Mouse (Mus musculus): ENCODE results near the gene Cmip.

Gene Cmip

DNA sequence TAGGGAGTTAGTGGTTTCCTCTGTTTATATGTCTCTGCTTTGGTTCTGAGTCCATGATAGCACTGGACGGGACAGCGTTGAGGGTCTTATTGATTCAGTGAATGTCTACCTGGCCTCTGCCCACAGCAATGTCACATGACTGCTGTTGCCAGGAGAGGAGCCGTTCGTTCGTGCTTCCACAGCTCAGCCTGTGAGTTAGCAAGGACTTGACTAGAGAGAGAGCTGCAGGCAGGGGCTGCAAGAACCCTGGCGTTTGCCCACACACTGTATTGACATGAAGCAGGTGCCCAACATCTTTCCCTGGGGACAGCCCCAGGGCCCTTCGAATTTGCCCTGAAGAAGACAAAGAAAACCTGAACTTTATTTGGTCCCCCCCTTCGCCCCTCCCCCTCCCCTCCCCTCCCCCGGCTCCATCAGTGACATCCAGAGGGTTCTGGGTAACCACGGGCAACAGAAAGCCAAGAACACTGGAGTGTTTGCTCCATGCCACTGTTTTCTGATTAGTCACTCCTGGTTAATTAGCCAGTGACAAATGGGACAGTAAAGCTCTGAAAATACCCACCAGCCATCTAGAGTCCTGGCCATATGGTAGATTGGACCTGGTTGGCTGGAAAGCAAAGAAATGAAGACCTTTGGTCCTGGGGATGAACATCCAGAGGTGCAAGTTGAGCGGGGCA, 92.0 kb downstream of the Cmip start:
- DNase-seq (ENCODE audit: low read depth) = no peak

DNA sequence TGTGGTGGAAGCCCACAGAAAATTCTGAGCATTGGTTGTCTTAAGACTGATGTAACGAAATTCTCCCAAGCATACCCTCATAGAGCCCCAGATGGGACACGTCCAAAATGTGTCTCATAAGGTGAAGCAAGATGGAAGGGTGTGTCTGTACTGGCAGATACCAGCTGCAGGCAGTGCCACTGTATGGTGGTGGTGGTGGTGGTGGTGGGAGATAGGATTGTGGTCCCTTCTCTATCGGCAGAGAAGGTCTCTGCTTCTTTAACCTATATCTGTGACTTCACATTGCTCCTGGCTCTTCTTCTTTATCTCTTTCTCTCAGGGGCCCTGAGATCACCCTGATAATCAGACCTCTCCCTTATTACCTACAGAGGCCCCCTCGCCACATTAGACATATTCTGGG, 92.7 kb downstream of the Cmip start:
- DNase-seq (ENCODE audit: low read depth) = no peak

DNA sequence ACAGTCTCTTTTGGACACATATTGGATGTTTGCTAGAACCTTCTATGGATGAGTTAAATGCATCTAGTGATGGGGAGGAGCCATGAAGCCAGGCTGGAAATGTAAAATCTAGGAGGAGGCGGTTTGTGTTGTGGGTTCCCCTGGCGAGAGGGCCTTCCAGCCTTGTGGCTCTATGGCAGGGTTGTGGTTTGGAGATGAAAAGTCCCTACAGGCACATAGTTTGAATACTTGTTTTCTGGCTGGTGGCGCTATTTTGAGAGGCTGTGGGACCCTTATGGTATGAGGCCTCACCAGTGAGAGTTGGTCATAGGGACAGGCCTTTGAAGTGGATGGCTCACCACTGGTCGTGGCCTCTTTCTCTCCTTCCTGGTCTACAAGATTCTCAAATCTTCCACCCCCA, 95.2 kb downstream of the Cmip start:
- no peak for DNase-seq (ENCODE audit: low read depth)

DNA sequence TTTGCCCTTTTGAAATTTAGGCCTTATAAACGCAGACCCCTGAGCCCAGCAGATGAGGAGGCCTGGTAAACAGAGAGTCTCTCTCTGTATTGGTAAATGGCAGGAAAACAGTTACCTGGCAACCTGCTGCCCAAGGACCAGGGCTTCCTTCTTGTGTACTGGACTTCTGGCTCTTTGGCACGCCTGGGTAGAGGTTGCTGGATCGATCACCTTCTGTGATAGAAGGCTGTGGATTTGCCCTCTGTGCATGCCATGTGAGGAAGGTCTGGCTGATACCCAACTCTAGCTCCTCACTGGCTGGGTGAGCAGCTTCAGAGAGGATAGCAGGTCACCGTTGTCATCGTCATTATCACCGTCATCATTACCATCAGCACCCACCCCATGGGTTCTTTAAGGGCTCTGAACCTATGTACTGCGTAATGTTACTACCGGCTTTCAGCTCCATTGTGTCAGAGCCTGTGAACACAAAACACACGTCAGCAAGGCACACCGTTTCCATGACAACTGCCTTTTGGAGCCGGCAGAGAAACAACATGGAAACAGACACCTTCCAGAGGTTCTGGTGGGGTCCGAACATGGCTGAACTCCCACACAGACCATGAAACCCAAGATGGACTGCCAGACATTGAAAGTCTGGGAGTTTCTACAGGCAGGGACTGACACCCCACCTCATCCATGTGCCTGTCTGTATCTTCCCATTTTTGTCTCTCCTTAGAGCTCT, 98.4 kb downstream of the Cmip start:
- no peak for DNase-seq (ENCODE audit: low read depth)

DNA sequence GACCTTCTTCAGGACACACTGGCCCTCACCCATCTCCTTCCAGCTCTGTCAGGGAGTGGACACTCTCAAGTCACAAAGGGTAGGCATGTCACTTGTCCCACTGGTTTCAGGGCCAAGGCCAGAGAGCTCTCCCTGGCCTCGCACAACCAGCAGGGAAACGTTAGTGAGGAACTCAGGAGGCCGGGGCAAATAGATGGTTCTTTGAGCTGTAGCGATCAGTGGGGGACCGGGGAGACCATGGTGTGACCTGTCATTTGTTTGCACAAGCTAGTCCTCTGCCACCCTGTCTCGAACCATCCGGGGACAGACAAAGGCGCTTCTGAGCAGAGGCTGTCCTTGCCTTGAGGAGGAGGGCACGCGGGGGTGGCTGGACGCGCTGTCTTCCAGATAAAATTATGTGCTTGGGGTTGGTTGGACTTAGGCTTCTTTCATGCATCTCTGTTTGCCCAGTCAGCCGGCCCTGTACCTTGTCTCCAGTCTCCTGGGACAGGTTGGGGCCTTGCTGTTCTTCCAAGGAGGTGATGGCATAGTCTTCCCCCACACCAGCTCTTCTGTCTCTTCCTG, 99.3 kb downstream of the Cmip start:
- no peak for DNase-seq (ENCODE audit: low read depth)

DNA sequence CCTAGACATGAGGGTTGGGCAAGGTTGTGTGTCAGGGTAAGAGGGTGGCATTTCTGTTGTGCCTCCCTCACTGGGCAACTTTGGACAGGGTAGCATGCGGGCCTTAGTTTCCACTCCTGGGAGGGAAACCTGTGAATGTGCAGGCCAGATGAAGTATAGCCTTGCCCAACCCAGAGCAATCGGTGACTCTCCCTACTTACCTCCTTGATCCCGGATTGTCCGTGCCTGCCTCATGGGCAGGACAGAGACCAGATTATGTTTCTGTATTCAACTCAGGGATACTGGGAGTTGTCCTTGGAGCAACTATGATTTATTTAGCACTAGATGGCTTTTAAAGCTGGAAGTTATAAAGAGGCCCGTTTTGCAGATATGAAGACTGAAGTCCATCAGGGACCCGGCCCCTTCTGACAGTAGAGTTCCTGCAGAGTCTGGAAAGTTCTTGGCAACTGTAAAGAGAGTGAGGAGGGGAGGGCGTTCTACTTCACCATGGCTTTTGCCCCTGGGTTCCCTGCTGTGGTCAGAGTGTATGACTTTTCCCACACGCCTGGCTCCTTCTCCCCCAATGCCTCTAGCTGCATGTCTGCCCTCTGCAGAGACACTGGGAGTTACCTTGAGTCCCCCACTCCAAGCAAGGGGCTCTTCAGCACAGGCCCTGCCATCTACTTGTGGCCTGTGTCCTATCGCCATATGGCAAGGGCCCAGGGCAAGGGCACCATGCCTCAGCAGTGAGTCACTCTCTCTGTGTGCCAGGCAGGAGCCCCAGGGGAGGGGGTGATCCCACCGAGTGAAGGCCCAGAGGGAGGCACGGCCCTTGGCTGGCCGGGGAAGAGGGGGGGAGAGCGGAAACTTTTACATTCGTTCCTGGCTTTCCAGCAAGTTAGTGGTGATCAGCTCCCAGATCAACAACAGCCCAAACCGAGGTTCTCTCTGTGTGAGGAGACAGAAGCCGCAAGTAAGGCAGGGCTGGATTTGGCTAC, 100.9 kb downstream of the Cmip start:
- DNase-seq (ENCODE audit: low read depth) = no peak

DNA sequence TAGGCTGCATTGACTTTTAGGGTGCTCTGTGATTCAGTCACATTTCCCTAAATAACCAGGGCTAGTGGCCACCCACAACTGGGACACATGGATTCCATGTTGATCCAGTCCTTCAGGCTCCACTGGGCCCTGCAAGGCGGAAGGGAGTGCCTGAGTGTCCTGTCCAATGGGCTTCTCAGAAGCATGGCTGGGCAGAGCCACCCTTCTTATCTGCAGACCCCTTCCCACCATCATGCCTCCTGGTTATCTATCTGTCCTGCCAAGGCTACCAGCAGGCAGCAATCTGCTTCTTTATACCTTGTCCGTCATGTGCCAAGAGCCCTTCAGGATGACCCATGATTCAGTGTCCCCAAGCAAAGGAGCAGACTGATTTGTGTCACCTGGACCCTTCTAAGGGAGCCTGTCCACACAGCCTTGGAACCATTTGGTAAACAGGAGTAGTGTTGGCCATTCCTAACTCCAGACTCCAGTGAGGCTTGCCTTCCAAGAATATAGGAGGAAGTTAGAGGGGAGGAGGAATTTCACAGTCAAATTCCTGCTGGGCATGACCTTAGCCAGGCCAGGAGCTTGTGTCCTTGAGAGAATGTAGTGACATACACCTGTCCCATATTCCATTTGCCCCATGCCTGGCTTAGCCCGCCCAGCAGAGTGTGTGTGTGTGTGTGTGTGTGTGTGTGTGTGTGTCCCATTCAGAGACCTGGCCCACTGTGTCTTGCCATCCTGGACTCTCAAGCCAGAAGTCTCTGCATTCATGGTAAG, 103.5 kb downstream of the Cmip start:
- no peak for DNase-seq (ENCODE audit: low read depth)

DNA sequence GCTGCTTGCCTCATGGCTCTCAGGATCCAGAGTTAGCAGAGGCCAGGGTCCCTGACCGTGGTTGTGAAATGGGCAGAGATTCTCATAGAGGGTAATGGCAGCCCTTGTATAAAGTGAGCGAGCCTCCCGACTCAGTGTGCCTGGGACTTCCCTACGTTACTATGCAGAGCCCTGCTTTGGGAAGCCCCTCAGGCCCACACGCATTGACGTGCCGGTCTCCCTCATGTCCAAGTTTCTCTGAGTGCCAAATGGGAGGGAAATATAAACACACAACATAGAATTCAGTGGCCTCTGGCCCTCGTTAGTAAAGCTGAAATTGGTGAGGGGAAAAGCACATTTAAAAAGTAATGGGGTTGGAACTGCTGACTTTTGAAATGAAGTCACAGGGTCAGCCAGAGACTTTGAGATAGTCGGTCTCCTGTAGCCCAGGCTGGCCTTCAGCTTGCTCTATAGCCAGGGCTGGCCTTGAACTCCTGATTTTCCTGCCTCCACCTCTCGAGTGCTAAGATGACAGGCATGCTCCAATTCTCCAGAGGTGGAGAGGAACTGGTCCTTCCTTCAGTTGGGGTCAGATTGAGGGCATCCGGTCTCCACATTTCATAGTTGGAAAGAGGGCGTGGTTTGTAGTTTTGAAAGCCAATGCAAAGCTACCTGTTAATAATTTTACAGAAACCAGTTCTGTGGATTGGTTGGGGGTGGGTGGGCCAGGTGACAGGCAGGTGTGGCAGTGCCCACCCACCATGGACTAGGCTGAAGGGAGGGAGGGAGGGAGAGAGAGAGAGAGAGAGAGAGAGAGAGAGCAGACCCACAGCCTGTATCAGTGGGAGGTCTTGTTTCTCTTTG, 105.0 kb downstream of the Cmip start:
- DNase-seq (ENCODE audit: low read depth) = no peak

DNA sequence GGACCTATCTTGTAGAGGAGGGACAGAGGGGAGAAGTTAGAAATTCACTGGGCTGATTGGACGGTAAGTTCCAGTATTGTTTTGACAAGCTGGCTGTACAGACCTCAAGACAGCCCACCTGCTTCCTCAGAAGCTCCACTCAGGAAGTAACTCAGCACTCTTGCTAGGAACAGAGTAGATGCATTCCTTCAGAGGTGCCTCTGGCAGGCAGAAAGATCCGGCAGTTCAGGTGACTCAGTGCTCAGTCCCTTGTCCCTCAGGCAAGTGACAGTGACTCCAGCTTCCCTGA, 105.5 kb downstream of the Cmip start:
- no peak for DNase-seq (ENCODE audit: low read depth)

DNA sequence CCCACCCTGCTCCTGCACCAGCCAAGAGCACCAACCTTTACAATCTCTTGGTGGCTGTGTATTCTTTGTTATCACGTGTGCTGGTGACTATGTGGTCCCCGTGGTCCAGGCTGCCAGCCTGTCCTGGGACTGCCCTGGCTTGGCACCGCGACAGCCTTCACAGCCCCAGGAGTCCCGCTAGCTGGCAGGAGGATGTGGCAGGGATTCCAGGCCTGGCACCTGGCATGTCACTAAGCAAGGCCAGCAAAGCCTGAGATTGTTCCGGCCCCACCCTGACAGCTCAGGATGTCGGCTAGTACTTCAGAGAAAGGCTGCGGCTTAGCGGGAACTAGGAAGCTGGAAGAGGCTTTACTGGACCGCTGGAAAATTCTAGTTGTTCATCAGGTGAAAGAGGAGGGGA, 106.4 kb downstream of the Cmip start:
- no peak for DNase-seq (ENCODE audit: low read depth)

DNA sequence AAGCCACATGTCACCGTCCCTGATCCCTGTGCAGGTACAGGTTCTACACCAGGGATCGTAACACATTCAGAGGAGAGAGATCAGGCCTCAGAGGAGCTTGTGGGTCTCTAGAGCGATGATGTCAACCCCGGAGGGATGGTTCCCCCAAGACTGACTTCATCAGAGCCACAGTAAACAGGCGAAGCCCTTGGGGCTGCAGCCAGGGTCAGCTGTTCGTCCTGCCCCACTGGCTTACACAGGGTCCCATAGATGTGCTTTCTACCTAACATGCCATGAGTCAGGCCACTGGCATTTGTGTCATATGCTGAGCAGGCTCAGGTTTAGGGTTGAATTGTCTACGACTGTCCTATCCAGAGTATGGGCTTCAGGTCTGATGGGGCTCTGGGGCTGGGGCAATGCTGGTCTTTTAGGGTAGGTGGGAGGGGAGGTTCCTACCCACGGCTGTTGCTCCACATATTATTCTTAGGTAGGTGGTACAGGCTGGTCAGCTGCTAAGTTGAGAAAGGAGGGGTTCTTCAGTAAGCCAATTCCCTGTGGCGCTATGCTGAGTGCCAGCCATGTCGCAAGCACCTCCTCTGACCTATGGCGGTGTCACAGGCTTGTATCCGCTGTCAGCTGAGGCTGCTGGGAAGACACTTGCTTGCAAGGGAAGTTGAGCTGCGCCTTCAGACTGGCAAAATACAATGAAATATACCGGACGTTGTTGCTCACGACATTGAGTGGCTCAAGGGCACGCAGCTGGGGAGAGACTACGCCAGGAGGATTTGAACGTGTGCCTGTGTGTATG, 107.7 kb downstream of the Cmip start:
- no peak for DNase-seq (ENCODE audit: low read depth)

DNA sequence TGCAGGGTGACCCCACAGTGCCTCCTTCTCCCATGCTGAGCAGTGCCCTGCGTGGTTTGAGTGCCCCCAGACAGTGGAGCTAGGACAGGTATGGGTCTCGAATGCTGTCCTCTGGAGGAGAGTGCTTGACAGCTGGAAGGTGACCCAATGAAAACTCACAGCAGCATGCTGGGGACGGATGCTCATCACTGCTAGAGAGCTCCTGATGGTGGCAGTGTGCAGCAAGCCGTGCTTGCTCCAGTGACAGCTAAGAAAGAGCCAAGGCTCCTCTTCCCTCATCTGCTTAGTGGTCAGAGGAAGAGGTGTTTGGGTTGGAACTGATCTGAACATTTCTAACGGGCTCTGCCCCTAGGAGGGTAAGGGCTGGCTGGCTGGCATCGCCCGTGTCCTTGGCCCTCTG, 109.6 kb downstream of the Cmip start:
- no peak for DNase-seq (ENCODE audit: low read depth)

DNA sequence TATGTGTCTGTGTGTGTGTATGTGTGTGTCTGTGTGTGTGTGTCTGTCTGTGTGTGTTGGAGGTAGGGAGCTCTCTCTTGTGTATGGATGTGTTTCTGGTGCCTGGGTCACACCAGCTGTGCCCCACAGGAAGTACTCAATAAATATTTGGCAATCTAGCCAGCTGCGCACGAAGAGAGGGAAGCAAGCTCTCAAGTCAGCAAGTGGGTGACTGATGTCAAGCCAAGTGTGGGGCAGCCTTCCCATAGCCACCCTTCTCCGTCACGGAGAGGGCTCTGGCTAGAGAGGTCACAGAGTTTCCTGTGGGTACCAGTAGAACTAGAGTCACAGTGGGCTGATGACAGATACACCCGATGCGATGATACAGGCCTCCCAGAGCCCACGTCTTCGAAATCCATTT, 110.6 kb downstream of the Cmip start:
- no peak for DNase-seq (ENCODE audit: low read depth)

DNA sequence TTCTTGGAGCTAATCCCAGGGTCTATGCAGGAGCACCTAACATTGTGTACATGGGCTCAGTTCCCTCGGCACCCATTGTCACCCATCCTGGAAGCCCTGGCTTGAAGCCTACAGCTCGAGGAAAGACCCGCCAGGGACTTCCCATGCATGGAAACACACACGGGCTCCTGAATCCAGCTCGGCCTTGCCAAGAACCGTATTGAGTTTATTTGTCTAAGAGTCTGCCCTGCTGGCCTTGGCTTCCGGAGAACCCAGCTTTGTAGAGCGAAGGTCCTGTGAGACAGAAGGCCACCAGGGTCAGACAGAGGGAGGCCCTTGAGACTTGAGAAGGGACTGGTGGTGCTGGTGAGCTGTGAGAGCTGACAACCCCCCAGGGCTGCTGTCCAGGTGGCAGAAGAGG, 111.9 kb downstream of the Cmip start:
- no peak for DNase-seq (ENCODE audit: low read depth)

DNA sequence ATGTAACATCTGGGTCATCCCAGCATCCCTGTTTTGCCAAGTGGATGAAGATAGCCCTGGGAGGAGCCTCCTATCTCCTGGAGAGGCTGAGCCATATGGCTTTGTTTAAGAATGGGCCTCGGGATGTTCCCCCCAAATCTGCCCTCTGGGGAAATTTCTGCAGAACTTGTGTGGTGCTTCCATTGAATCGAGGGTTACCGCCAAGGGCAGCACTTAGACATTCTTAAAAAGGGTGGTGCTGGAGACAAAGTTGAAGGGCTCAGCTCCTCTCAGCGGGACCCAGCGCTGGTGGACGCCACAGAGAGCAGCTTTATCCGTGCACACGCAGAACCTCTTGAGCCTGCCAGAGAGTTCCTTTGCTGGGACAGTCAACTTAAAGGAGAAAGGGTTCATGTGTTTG, 113.1 kb downstream of the Cmip start:
- DNase-seq (ENCODE audit: low read depth) = no peak

DNA sequence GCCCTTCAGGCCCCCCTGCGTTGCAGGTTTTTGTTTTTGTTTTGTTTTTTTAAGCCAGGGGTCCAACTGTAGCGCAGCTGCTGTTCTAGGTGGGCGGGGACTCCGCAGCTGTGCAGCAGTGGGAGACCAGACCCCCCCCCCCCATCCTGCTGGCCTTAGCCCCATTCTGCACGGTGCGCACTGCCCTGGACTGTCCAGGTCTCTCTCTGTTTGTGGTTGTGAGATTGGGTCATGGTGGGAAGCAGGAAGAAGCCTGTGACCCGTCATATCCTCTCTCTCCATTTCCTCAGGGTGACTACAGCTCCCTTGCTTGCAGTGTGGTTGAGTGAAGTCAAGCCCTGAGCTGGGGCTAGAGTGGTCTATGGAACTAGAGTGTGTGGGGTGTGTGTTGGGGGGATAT, 114.3 kb downstream of the Cmip start:
- DNase-seq (ENCODE audit: low read depth) = no peak

DNA sequence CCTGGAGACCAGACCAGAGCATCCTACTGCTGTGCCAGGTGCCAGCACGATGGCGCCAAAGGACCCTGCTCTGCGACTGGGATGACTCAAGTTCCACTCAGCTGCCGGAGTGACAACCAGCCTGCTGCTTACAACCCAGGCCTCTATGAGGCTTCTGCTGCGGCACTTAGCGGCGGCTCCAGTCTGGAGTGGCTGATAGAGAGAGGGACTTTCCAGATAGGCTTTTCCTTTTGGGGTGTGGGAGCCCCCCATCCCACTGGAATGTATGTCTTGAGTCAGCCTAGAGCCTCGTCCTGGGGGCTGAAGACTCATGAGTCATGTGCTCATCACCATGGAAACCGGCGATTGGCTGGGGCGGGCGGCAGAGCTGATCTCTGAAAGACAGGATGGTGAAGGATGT, 115.2 kb downstream of the Cmip start:
- no peak for DNase-seq (ENCODE audit: low read depth)

DNA sequence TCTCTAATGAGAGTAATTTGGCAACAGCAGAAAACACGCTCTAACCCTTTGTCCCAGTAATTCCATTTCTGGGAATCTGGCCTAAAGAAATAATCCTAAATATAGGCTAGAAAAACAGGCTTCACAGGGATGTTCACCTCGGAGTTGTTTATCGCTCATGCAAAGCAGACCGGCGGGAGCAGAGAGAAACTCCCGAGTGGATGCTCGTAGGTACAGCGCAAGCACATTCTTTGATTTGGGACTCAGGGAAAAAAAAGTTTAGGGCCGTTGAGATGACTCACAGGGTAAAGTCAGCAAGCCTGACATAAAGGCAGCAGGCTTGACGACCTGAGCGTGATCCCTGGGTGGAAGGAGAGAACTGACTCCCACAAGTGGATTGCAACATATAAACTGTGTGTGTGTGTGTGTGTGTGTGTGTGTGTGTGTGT, 116.2 kb downstream of the Cmip start:
- DNase-seq (ENCODE audit: low read depth) = no peak

DNA sequence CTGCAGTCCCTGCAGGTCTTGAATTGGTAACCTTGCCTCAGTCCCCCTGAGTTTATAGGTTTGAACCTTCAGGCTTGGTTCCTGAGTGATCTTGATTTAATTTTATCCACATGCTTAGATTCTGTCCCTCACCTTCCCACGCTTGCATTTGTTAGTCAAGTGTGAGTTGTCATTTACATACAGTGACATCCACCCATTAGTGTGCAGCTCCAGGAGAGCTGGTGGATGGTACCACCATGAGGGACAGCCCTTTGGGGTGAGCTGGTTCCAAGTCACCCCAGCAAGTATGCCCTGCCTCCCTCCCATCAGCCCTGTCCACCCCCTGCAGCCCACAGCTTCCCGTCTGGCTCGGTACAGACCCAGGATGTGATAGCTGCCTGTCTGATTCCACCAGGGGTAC, 117.2 kb downstream of the Cmip start:
- DNase-seq (ENCODE audit: low read depth) = no peak

DNA sequence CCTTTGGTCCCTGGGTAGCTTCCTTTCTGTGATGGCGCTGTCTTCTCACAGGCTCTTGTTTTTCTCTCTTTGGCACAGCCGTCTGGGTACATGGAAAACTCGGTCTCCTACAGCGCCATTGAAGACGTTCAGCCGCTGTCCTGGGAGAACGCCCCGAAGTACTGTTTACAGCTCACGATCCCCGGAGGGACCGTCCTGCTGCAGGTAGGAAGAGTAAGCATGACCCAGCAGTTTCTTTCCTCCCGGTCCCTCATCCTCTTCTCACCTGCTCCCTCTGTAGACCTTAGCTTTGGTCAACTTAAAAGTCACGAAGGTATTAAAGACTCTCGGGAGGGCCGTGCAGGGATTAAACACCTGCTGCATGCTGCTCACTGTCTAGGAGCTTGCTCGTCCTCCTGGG, 120.1 kb downstream of the Cmip start:
- DNase-seq (ENCODE audit: low read depth) = no peak

Data from induced T-regulatory cell, adult 2 months (primary cell).